Mouse (Mus musculus): ENCODE measurements around the gene Ufsp1. TPM values are rescaled to one million over a fixed set of nuclear protein-coding genes. Genes with fewer than 3 reads are reported as not detected.
A peak's percentile ranks its signal among the peaks of the same experiment; 100 is the strongest.
"Not testable (repeated sequence)": the region's sequence is repeated elsewhere in the genome, so short reads cannot be mapped to it uniquely, and the experiment has no call there.

Gene Ufsp1
- total RNA-seq (2018; cell fraction: chromatin; rRNA removed), result 1 to 10 TPM in 8 of 26 experiments, under 1 TPM in 7, not detected in 11; 0.49 to 2.3 (median 1.0) TPM
- 1 to 10 TPM in 23 of 26 experiments, under 1 TPM in 3; 0.86 to 3.2 (median 1.8) TPM for total RNA-seq (2018; cell fraction: cytosol; rRNA removed)
- 1 to 10 TPM in 16 of 26 experiments, under 1 TPM in 6, not detected in 4; 0.71 to 6.3 (median 1.3) TPM for total RNA-seq (2018; cell fraction: nucleus; rRNA removed)
- polyA plus RNA-seq (2018), result 1.2 to 3.2 TPM (median 1.6 TPM) in 3 replicates

- WGBS (ENCODE audit: missing documents), result under 1% methylated on average over 51 of the region's 52 CpGs
- Histone ChIP-seq H3K4me3 (ENCODE audit: inconsistent target) (peak within 1 kb of the TSS; percentile 58), H3K79me2 (ENCODE audit: inconsistent target) (no peaks in the 10 kb centered on the region), H3K27ac (peak within 1 kb of the TSS; percentile 82), H3K36me3 (ENCODE audit: inconsistent target) (peaks cover 38% of the 10 kb centered on the region)
Observed at GRCm38 (mm10) chr5:137293839-137294743, at the start of gene Ufsp1. Gene Ufsp1 (plus strand): TSS chr5:137294629.

DNA sequence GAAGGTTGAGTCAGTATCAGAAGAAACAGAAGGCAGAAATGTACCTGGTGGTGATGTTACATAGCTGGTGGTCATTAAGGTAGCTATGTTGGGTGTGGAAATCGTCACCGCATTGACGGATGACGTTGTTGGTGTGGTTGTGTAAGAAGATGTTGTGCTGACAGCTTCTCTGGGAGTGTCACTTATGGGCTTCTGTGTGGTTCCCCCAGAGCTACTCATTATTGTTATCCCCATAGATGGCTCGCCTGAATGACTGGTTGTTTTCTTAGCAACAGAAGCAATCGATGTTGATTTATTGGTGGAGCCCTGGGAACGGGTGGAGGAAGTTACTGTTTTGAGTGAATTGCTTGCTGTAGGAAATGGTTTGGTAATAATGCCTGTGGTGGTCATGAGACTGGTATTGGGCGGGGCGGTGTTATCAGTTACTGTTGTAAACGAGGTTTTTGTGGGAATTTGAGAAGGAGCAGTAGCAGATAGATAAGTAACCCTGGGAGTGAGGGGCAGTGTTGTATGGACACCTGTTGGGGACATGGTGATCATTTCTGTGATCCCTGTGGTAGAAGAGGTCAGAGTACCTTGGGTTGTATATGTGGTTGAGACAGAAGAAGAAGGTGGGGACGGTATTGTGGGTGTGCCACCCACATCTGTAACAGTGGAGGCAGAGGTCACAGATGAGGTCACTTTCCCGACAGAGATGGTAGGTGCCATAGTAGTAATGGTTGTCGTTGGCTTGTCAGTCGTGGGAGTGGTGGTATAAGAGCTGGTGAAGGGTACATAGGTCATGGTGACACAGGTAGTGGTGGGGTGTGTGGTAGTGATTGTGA, 30.3 kb upstream of the Ufsp1 start:
- Histone ChIP-seq H3K27ac (no peak overlapping the region), H3K79me2 (ENCODE audit: inconsistent target) (no peaks in the 10 kb centered on the region), H3K36me3 (ENCODE audit: inconsistent target) (no peaks in the 10 kb centered on the region), H3K4me3 (ENCODE audit: inconsistent target) (no peak overlapping the region)
- 37% methylated on average over 14 of the region's 14 CpGs for WGBS (ENCODE audit: missing documents)

- Histone ChIP-seq H3K79me2 (ENCODE audit: inconsistent target) (no peaks in the 10 kb centered on the region), H3K4me3 (ENCODE audit: inconsistent target) (no peak overlapping the region), H3K36me3 (ENCODE audit: inconsistent target) (no peaks in the 10 kb centered on the region), H3K27ac (no peak overlapping the region)
- WGBS (ENCODE audit: missing documents), result 82% methylated on average over 11 of the region's 11 CpGs
Observed at GRCm38 (mm10) chr5:137264787-137265186, 29.6 kb upstream of the Ufsp1 start.

DNA sequence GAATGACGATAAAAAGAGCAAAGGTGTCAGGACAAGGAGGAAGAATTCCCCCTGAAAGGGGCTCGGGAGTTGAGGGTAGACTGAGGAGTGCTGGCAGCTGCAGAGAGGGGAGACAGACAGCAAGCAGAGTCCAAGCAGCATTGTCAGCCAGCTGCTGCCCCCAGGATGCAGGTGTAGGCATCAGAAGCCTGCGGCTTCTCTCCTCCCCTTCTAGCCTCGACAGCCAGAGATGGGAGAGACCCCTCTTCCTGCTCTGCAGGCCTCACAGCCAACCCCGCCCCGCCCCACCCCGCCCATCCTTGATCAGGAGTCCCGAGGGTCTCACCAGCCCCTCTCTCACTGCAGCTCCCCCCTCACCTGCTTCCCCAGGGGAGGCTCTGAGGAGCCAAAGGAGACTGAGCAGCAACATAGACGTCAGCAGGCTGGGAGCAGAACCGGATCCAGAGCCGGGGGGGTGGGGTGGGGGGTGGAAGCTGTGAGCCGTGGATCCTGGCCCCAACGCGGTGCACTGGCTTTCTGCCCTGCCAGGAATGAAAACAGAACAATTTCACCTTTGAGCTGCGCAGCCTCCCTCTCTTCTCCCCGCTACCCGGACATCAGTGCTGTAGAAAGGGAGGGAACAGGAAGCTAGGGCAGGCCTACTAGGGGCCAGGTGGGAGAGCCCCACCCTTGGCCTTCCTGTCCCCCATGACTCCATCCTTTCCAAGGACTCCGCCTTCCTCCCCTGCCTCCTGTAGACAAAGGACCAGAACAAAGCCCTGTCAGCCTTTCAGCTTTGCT, 26.1 kb upstream of the Ufsp1 start:
- WGBS (ENCODE audit: missing documents), result 27% methylated on average over 17 of the region's 18 CpGs
- Histone ChIP-seq H3K4me3 (ENCODE audit: inconsistent target) (no peak overlapping the region), H3K27ac (no peak overlapping the region), H3K79me2 (ENCODE audit: inconsistent target) (no peaks in the 10 kb centered on the region), H3K36me3 (ENCODE audit: inconsistent target) (no peaks in the 10 kb centered on the region)

DNA sequence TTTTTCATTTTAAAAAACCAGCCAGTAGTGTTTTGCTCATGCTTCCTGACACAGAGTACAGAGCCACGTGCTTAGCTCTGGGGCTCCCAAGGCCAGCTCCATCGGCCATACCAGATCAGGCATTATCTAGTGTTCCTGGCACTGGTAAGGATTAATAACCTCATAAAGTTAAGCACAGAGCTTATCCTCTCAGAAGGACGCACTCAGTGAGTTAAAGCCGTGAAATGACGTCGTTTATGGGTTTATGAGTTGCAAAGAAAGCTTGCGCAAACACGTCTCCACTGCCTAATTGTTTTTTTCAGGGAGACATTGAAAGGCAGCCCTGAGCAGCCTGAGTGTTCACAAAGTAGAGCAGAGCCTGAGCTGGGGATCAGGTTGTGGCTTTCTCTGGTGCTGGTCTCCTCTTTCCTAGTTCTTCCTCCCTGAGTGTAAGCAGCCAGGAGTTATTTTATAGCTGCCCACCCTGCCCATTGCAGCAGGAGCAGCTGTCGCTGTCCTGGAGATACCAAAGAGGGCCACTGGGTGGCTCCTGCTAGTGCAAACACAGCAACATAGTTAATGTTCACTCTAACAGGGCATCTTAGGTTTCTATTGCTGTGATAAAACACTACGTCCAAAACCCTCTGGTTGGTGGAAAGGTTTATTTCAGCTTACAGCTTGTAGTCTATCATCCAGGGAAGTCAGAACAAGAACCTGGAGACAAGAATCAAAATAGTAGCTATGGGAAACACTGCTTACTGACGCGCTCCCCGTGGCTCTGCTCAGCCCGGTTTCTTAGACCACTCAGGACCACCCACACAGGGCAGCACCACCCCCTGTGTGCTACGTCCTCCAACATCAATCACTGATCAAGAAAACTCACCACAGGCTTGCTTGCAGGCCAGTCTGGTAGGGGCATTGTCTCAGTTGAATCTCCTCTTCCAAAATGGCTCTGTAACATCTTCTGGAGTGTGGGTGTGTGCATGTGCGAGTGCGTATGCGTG, 16.8 kb upstream of the Ufsp1 start:
- no peaks in the 10 kb centered on the region for H3K79me2 ChIP-seq (ENCODE audit: inconsistent target)
- H3K27ac ChIP-seq, result no peak overlapping the region
- 48% methylated on average over 18 of the region's 18 CpGs for WGBS (ENCODE audit: missing documents)
- no peak overlapping the region for H3K4me3 ChIP-seq (ENCODE audit: inconsistent target)
- H3K36me3 ChIP-seq (ENCODE audit: inconsistent target), result no peaks in the 10 kb centered on the region

DNA sequence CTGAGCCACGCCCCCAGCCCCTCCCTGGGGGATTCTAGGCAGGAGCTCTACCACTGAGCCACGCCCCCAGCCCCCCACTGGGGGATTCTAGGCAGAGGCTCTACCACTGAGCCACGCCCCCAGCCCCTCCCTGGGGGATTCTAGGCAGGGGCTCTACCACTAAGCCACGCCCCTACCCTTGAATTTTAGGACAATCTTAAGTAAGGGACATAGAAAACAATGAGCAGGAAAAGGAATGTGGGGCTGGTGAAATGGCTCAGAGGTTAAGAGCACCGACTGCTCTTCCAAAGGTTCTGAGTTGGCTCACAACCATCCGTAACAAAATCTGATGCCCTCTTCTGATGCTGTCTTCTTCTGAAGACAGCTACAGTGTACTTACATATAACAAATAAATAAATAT, 10.0 kb upstream of the Ufsp1 start:
- H3K27ac ChIP-seq; H3K4me3 ChIP-seq (ENCODE audit: inconsistent target); H3K79me2 ChIP-seq (ENCODE audit: inconsistent target); H3K36me3 ChIP-seq (ENCODE audit: inconsistent target): not testable (repeated sequence)
- WGBS (ENCODE audit: missing documents), result 91% methylated on average over 3 of the region's 6 CpGs

DNA sequence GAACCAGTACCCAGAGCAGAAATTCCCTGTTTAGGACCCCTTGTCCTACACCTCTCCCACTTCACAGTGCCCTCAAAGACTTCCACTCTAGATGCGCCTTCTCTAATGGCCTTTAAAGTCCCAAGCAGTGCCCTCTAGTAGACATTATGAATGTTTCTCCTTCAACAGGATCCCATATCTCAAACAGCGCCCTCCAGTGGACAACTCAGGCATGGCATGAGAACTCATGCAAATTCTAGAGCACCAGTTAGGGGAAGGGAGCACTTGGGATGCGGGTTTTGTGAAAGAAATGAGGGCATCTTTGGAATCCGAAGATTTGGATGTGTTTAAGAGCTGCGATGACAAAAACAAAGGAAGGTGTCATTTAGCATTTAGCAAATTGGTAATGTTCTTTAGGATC, 9.4 kb upstream of the Ufsp1 start:
- Histone ChIP-seq H3K36me3 (ENCODE audit: inconsistent target) (no peaks in the 10 kb centered on the region), H3K27ac (no peak overlapping the region), H3K4me3 (ENCODE audit: inconsistent target) (no peak overlapping the region), H3K79me2 (ENCODE audit: inconsistent target) (no peaks in the 10 kb centered on the region)
- 59% methylated on average over 5 of the region's 5 CpGs for WGBS (ENCODE audit: missing documents)

DNA sequence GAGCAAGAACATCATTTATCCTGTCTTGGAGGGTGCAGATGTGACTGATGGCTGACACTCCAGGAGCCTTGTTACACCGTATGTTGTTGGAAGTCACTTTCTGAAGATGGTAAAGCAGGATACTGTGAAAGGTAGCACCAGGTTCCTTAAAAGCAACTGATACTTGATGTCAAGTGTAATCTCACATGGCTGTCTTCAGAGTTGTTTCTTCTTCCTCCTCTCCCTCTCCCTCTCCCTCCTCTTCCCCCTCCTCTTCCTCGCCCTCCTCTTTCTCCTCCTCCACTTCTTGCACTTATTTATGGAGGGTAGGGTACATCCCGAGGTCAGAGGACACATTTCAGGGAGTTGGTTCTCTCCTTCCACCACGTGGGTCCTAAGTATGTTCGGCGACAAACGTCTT, 8.4 kb upstream of the Ufsp1 start:
- 32% methylated on average over 7 of the region's 7 CpGs for WGBS (ENCODE audit: missing documents)
- Histone ChIP-seq H3K79me2 (ENCODE audit: inconsistent target) (no peaks in the 10 kb centered on the region), H3K4me3 (ENCODE audit: inconsistent target) (no peak overlapping the region), H3K27ac (no peak overlapping the region), H3K36me3 (ENCODE audit: inconsistent target) (no peaks in the 10 kb centered on the region)

- no peak overlapping the region for H3K27ac ChIP-seq
- no peaks in the 10 kb centered on the region for H3K36me3 ChIP-seq (ENCODE audit: inconsistent target)
- 1% methylated on average over 16 of the region's 16 CpGs for WGBS (ENCODE audit: missing documents)
- H3K4me3 ChIP-seq (ENCODE audit: inconsistent target), result no peak overlapping the region
- H3K79me2 ChIP-seq (ENCODE audit: inconsistent target), result no peaks in the 10 kb centered on the region
Observed at GRCm38 (mm10) chr5:137286655-137287031, 7.8 kb upstream of the Ufsp1 start.

DNA sequence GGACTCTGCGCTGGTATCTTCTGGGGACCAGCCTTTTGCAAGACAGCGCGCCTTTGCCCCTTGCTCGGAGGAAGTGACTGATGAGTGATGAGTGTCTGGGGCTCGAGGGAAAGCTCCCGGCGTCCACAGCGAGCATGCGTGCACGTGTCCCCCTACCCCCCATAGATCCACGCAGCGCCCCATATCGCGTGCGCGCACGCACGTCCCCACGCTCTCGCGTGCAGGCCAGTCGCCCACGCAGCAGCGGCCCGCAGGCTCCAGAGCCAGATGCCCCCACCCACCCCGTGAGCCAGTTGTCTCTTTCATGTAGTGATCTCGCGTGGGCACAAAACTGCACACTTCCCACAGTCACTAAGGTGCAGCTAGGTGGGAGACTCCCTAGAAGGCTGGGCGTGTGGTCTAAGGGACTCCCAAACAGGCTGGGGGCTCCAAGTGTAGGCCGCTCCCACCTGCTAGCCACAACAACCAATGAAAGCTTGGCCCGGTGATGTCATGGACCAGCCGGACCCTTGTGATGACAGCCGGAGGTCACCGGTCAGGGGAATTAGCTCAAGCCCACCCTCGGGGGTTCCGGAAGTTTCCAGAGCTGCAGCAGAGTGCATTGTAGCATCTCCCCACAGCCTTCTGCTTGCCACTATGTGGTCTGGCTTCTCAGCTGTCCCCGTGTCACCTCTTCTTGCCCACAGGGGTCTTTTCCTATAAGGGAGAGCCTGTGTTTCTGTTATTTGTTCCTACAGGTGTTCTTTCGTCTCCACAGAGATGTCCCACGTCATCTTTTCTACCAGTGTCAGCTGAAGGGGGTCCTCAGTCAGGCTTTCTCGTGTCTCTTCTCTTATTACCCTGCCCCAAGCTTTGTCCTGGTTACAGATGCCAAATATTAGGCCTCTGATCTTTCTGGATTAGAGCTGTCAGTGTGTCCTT, 7.1 kb upstream of the Ufsp1 start, which contains the start of gene Ache:
Gene Ache (plus strand): TSS at position 488 of the 921 bp plus-strand sequence.
- WGBS (ENCODE audit: missing documents), result 5% methylated on average over 40 of the region's 40 CpGs
- no peak within 1 kb of the TSS for H3K4me3 ChIP-seq (ENCODE audit: inconsistent target)
- H3K27ac ChIP-seq, result no peak within 1 kb of the TSS
- H3K36me3 ChIP-seq (ENCODE audit: inconsistent target), result no peaks in the 10 kb centered on the region
- no peaks in the 10 kb centered on the region for H3K79me2 ChIP-seq (ENCODE audit: inconsistent target)

- Histone ChIP-seq H3K36me3 (ENCODE audit: inconsistent target) (no peaks in the 10 kb centered on the region), H3K4me3 (ENCODE audit: inconsistent target) (no peak overlapping the region), H3K27ac (no peak overlapping the region), H3K79me2 (ENCODE audit: inconsistent target) (no peaks in the 10 kb centered on the region)
- WGBS (ENCODE audit: missing documents), result 3% methylated on average over 61 of the region's 65 CpGs
Observed at GRCm38 (mm10) chr5:137287953-137288743, 6.3 kb upstream of the Ufsp1 start.

DNA sequence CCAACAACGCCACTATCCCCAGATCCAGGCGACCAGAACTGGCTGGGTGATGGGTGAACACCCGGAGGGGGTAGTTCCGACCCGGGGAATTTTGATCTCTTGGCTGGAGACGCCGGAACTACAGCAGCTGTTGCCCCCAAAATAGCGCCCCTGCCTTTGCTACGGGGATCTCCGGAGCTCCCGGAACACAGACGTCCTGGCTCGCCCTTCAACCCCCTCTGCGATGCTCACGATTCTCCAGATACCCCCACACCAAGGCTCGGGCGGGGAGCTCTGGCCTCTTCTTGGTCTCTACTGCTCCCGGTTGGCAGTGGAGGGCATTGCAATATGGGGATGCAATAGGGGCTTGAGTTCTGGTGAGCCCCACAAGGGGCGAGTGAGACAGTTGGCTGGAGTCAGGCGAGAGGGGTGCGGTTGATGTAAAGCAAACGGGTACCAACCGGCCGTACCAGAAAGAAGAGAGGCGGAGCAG, 5.4 kb upstream of the Ufsp1 start:
- WGBS (ENCODE audit: missing documents), result 10% methylated on average over 24 of the region's 25 CpGs
- no peak overlapping the region for H3K27ac ChIP-seq
- H3K4me3 ChIP-seq (ENCODE audit: inconsistent target), result no peak overlapping the region
- no peaks in the 10 kb centered on the region for H3K36me3 ChIP-seq (ENCODE audit: inconsistent target)
- no peaks in the 10 kb centered on the region for H3K79me2 ChIP-seq (ENCODE audit: inconsistent target)
